Mouse (Mus musculus): Measurements from ENCODE around the gene Gstp2. TPM values are rescaled to one million over a fixed set of nuclear protein-coding genes. Genes with fewer than 3 reads are reported as not detected.
"Not testable (repeated sequence)": the region's sequence is repeated elsewhere in the genome, so short reads cannot be mapped to it uniquely, and the experiment has no call there.

The Gstp2 gene
- polyA plus RNA-seq, 1 experiment, result 21.6 TPM

GRCm38 (mm10) chr19:4080511-4081009 is 34.7 kb upstream of the Gstp2 start:
- H3K27ac ChIP-seq (ENCODE audit: control insufficient read depth, insufficient read depth, low read depth, low read length, poor library complexity), result no peak overlapping the region; the same call in 1 of the 2 replicates
- H3K4me3 ChIP-seq (replicated peaks; ENCODE audit: control insufficient read depth, low read depth, low read length), result no peak overlapping the region
- WGBS, result 41% methylated on average over 8 of the region's 8 CpGs
- H3K4me1 ChIP-seq (ENCODE audit: control insufficient read depth, insufficient read depth, low read length), result no peaks in the 10 kb centered on the region; the same call in 1 of the 2 replicates
- TF ChIP-seq POLR2A (IDR thresholded peaks at IDR 0.05; ENCODE audit: borderline replicate concordance, control insufficient read depth, low read depth, low read length), result no peak
- TF ChIP-seq CTCF (IDR thresholded peaks at IDR 0.05; ENCODE audit: control insufficient read depth, insufficient read depth, low read length), result peak; percentile 44

- WGBS, result 63% methylated on average over 1 of the region's 1 CpGs
- TF ChIP-seq CTCF (IDR thresholded peaks at IDR 0.05; ENCODE audit: control insufficient read depth, insufficient read depth, low read length), result no peak
- TF ChIP-seq POLR2A (IDR thresholded peaks at IDR 0.05; ENCODE audit: borderline replicate concordance, control insufficient read depth, low read depth, low read length), result no peak
- H3K4me3 ChIP-seq (replicated peaks; ENCODE audit: control insufficient read depth, low read depth, low read length), result no peak overlapping the region
- no peaks in the 10 kb centered on the region; the same call in 1 of the 2 replicates for H3K4me1 ChIP-seq (ENCODE audit: control insufficient read depth, insufficient read depth, low read length)
- H3K27ac ChIP-seq (ENCODE audit: control insufficient read depth, insufficient read depth, low read depth, low read length, poor library complexity), result no peak overlapping the region
Observed at GRCm38 (mm10) chr19:4079594-4079993, 33.8 kb upstream of the Gstp2 start.

DNA sequence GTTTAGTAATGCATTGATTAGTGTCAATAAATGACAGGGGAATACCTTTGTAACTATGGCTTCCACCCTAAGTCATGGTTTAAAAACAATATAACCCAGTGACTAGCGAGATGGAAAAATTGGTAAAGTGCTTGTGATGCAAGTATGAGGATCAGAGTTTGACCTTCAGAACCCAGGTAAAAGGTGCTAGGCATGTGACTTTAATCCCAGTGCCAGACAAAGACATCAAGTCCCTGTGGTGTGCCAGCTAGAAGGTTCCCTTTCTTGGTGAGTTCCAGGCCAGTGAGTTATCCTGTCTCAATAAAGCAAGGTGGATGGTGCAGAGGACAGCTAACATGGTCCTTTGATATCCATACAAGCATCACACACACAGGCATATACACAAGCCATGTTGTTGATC is 29.7 kb upstream of the Gstp2 start:
- H3K4me3 ChIP-seq (replicated peaks; ENCODE audit: control insufficient read depth, low read depth, low read length), result no peak overlapping the region
- TF ChIP-seq POLR2A (IDR thresholded peaks at IDR 0.05; ENCODE audit: borderline replicate concordance, control insufficient read depth, low read depth, low read length) (no peak), CTCF (IDR thresholded peaks at IDR 0.05; ENCODE audit: control insufficient read depth, insufficient read depth, low read length) (no peak)
- 86% methylated on average over 1 of the region's 1 CpGs for WGBS
- H3K27ac ChIP-seq (ENCODE audit: control insufficient read depth, insufficient read depth, low read depth, low read length, poor library complexity), result no peak overlapping the region
- H3K4me1 ChIP-seq (ENCODE audit: control insufficient read depth, insufficient read depth, low read length), result no peaks in the 10 kb centered on the region; the same call in 1 of the 2 replicates

GRCm38 (mm10) chr19:4072706-4073424 is 27.0 kb upstream of the Gstp2 start:
- 86% methylated on average over 6 of the region's 6 CpGs for WGBS

DNA sequence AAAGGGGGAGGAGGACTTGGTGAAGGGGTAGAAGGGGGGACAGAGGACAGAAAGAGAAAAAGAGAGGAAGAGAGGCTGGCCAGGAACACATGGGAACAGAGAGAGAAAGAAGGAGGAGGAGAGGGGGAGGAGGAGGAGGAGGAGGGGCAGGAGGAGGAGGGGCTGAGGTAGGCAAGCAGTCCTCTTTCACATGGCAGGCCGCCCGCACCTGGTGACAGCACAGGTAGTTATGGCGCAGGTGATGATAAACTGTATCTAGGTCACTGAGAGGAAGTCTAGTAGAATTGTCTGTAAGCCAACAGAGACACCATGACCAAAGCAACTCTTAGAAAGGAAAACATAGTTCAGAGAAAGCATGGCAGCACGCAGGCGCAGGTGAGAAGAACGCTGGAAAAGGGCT is 25.6 kb upstream of the Gstp2 start:
- 89% methylated on average over 6 of the region's 6 CpGs for WGBS
- no peak overlapping the region for H3K4me3 ChIP-seq (replicated peaks; ENCODE audit: control insufficient read depth, low read depth, low read length)
- H3K4me1 ChIP-seq (ENCODE audit: control insufficient read depth, insufficient read depth, low read length), result peaks cover 2% of the 10 kb centered on the region; the same call in 1 of the 2 replicates
- no peak for TF ChIP-seq POLR2A (IDR thresholded peaks at IDR 0.05; ENCODE audit: borderline replicate concordance, control insufficient read depth, low read depth, low read length)
- no peak for TF ChIP-seq CTCF (IDR thresholded peaks at IDR 0.05; ENCODE audit: control insufficient read depth, insufficient read depth, low read length)
- H3K27ac ChIP-seq (ENCODE audit: control insufficient read depth, insufficient read depth, low read depth, low read length, poor library complexity), result peak overlapping the region; percentile 66

More at GRCm38 (mm10) chr19:4072706-4073424, 27.0 kb upstream of the Gstp2 start:
- H3K4me3 ChIP-seq (replicated peaks; ENCODE audit: control insufficient read depth, low read depth, low read length), result no peak overlapping the region
- no peak for TF ChIP-seq CTCF (IDR thresholded peaks at IDR 0.05; ENCODE audit: control insufficient read depth, insufficient read depth, low read length)
- TF ChIP-seq POLR2A (IDR thresholded peaks at IDR 0.05; ENCODE audit: borderline replicate concordance, control insufficient read depth, low read depth, low read length), result no peak
- H3K4me1 ChIP-seq (ENCODE audit: control insufficient read depth, insufficient read depth, low read length), result no peaks in the 10 kb centered on the region; the same call in 1 of the 2 replicates
- H3K27ac ChIP-seq (ENCODE audit: control insufficient read depth, insufficient read depth, low read depth, low read length, poor library complexity), result no peak overlapping the region

DNA sequence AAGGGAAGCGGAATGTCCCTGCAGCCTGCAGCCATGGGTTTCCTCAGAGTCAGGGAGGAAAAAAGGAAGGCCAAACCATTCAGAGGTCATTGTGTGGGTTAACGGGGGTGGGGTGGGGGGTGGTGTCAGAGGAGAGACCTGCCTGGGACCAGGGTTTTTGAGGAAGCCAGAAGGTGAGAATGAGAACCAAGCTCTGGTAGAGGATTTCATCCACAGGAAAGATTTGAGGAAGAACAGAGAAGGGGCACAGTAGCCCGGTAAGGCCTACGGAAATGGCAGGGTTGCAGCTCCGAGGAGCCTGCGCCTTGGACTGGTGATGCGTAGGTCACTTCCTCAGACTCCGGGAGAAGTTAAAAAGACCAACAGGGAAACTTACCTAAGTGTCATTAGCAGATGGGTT is 24.9 kb upstream of the Gstp2 start:
- Histone ChIP-seq H3K4me1 (ENCODE audit: control insufficient read depth, insufficient read depth, low read length) (peaks cover 2% of the 10 kb centered on the region; the same call in 1 of the 2 replicates), H3K27ac (ENCODE audit: control insufficient read depth, insufficient read depth, low read depth, low read length, poor library complexity) (peak overlapping the region; percentile 66; the same call in 1 of the 2 replicates), H3K4me3 (replicated peaks; ENCODE audit: control insufficient read depth, low read depth, low read length) (no peak overlapping the region)
- 11% methylated on average over 8 of the region's 8 CpGs for WGBS
- TF ChIP-seq POLR2A (IDR thresholded peaks at IDR 0.05; ENCODE audit: borderline replicate concordance, control insufficient read depth, low read depth, low read length) (no peak), CTCF (IDR thresholded peaks at IDR 0.05; ENCODE audit: control insufficient read depth, insufficient read depth, low read length) (no peak)

GRCm38 (mm10) chr19:4070311-4070710 is 24.5 kb upstream of the Gstp2 start:
- H3K27ac ChIP-seq (ENCODE audit: control insufficient read depth, insufficient read depth, low read depth, low read length, poor library complexity), result peak overlapping the region; percentile 32; the same call in 1 of the 2 replicates
- H3K4me3 ChIP-seq (replicated peaks; ENCODE audit: control insufficient read depth, low read depth, low read length), result no peak overlapping the region
- no peak for TF ChIP-seq POLR2A (IDR thresholded peaks at IDR 0.05; ENCODE audit: borderline replicate concordance, control insufficient read depth, low read depth, low read length)
- TF ChIP-seq CTCF (IDR thresholded peaks at IDR 0.05; ENCODE audit: control insufficient read depth, insufficient read depth, low read length), result no peak
- H3K4me1 ChIP-seq (ENCODE audit: control insufficient read depth, insufficient read depth, low read length), result peaks cover 2% of the 10 kb centered on the region; the same call in 1 of the 2 replicates
- 73% methylated on average over 15 of the region's 15 CpGs for WGBS

GRCm38 (mm10) chr19:4068717-4069410 is 23.0 kb upstream of the Gstp2 start:
- TF ChIP-seq POLR2A (IDR thresholded peaks at IDR 0.05; ENCODE audit: borderline replicate concordance, control insufficient read depth, low read depth, low read length) (no peak), CTCF (IDR thresholded peaks at IDR 0.05; ENCODE audit: control insufficient read depth, insufficient read depth, low read length) (no peak)
- WGBS, result 73% methylated on average over 15 of the region's 15 CpGs
- no peak overlapping the region for H3K4me3 ChIP-seq (replicated peaks; ENCODE audit: control insufficient read depth, low read depth, low read length)
- peaks cover 2% of the 10 kb centered on the region; the same call in 1 of the 2 replicates for H3K4me1 ChIP-seq (ENCODE audit: control insufficient read depth, insufficient read depth, low read length)
- H3K27ac ChIP-seq (ENCODE audit: control insufficient read depth, insufficient read depth, low read depth, low read length, poor library complexity), result no peak overlapping the region

DNA sequence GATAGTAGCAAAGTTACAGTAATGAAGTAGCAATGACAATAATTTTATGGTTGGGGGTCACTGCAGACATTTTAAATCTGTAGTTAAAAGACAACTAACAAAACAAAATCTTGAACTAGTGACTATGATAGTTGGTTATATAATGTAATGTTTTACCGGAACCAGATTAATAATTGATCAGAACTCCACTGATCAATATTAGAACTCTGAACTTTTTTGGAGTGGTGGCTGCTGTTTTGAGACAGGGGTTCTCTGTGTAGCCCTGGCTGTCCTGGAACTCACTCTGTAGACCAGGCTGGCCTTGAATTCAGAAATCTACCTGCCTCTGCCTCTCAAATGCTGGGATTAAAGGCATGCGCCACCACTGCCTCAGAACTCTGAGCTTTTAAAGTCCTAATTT is 22.4 kb upstream of the Gstp2 start:
- 92% methylated on average over 2 of the region's 2 CpGs for WGBS
- H3K4me3 ChIP-seq (replicated peaks; ENCODE audit: control insufficient read depth, low read depth, low read length); H3K27ac ChIP-seq (ENCODE audit: control insufficient read depth, insufficient read depth, low read depth, low read length, poor library complexity): not testable (repeated sequence)

More for the DNA sequence above, 22.4 kb upstream of the Gstp2 start:
- H3K4me1 ChIP-seq (ENCODE audit: control insufficient read depth, insufficient read depth, low read length), result not testable (repeated sequence)
